Comparison of ENCODE assay signal across 16 mouse cellular contexts in the genomic region with DNA sequence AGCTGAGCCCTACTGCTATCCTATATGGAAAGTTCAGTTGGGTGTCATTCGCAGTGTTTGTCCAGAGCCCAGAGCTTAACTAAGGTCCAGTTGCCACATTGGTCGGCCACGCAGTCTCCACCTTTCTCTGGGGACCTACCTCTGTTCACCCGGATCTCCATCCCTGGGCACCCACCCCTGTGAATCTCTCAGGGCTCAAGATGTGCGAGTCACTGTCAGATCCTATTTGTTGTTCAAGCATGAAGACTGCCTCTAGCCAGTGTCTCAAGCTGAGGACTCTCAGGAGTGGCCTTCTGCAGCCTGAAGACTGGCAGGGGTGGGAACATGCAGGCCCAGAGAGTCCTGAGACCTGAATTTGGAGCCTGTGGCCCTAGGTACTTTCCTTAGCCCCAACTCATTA. TPM values are rescaled to one million over a fixed set of nuclear protein-coding genes. Genes with fewer than 3 reads are reported as not detected.
DNase-seq lines count a peak whose midpoint lies in the region; ATAC-seq lines count a peak whose summit lies in the region.
"Had no signal": no experiment of that assay in that cellular context is flagged by ENCODE, and none has a peak within 500 bp of the region (broad histone marks: within the 10 kb centered on the region; RNA-seq: fewer than 3 reads in every experiment).

No protein-coding gene starts in this region.

- peak; percentile 5 for DNase-seq in gastrocnemius, postnatal 25 days
- DNase-seq in gastrocnemius, postnatal 4 days (ENCODE audit: low spot score in 2 of 2): no peak
- DNase-seq in embryonic facial prominence, embryonic 10.5 days (ENCODE audit: low spot score): no peak
- no peak for DNase-seq in frontal cortex, postnatal 14 days (ENCODE audit: low spot score in 2 of 2)
- DNase-seq: cerebellum, adult 11-12 months; thymus, postnatal 14 days had no signal

- H3K9me3 ChIP-seq in megakaryocyte, embryonic 14.5 days: no peaks in the 10 kb centered on the region
- no peaks in the 10 kb centered on the region for H3K9me3 ChIP-seq in embryonic facial prominence, embryonic 10.5 days
- no peaks in the 10 kb centered on the region for H3K9me3 ChIP-seq in liver, embryonic 15.5 days (replicated peaks)
- H3K9me3 ChIP-seq: embryonic facial prominence, embryonic 12.5 days; stomach, embryonic 15.5 days had no signal

- WGBS in embryonic facial prominence, embryonic 10.5 days: 90% methylated on average over 5 of the region's 5 CpGs
- 55% methylated on average over 5 of the region's 5 CpGs for WGBS in liver, embryonic 15.5 days (ENCODE audit: insufficient replicate concordance)

- peaks cover 94% of the 10 kb centered on the region for H3K36me3 ChIP-seq in megakaryocyte, embryonic 14.5 days (replicated peaks; ENCODE audit: low read length)
- peaks cover 57% of the 10 kb centered on the region for H3K36me3 ChIP-seq in embryonic facial prominence, embryonic 10.5 days (replicated peaks)
- H3K36me3 ChIP-seq in liver, embryonic 15.5 days (replicated peaks): peaks cover 71% of the 10 kb centered on the region

- H3K9ac ChIP-seq in liver, embryonic 15.5 days: peak overlapping the region; percentile 65
- H3K9ac ChIP-seq: embryonic facial prominence, embryonic 12.5 days; hindbrain, embryonic 14.5 days; stomach, embryonic 15.5 days had no signal

- peak overlapping the region; percentile 51; the same call in 1 of the 2 replicates for H3K27ac ChIP-seq in embryonic facial prominence, embryonic 10.5 days (replicated peaks)
- peak overlapping the region; percentile 99 for H3K27ac ChIP-seq in liver, embryonic 15.5 days (replicated peaks)
- H3K27ac ChIP-seq: embryonic facial prominence, embryonic 12.5 days; hindbrain, embryonic 14.5 days; kidney, postnatal 0 days; macrophage; stomach, embryonic 15.5 days had no signal

- H3K4me3 ChIP-seq in megakaryocyte, embryonic 14.5 days (replicated peaks): peak overlapping the region; percentile 85
- H3K4me3 ChIP-seq in embryonic facial prominence, embryonic 10.5 days: no peak overlapping the region
- H3K4me3 ChIP-seq in liver, embryonic 15.5 days (replicated peaks): peak overlapping the region; percentile 91
- H3K4me3 ChIP-seq: embryonic facial prominence, embryonic 12.5 days; stomach, embryonic 15.5 days had no signal

- no peaks in the 10 kb centered on the region for H3K27me3 ChIP-seq in megakaryocyte, embryonic 14.5 days (replicated peaks)
- no peaks in the 10 kb centered on the region for H3K27me3 ChIP-seq in embryonic facial prominence, embryonic 10.5 days (replicated peaks; ENCODE audit: low read depth, poor library complexity, severe bottlenecking)
- H3K27me3 ChIP-seq in liver, embryonic 15.5 days: no peaks in the 10 kb centered on the region
- H3K27me3 ChIP-seq: embryonic facial prominence, embryonic 12.5 days; stomach, embryonic 15.5 days had no signal

- H3K4me2 ChIP-seq in liver, embryonic 15.5 days: peak overlapping the region; percentile 93
- H3K4me2 ChIP-seq: embryonic facial prominence, embryonic 12.5 days; hindbrain, embryonic 14.5 days; stomach, embryonic 15.5 days had no signal

- H3K4me1 ChIP-seq in megakaryocyte, embryonic 14.5 days: peaks cover 100% of the 10 kb centered on the region
- H3K4me1 ChIP-seq in embryonic facial prominence, embryonic 10.5 days: peaks cover 9% of the 10 kb centered on the region; the same call in 1 of the 2 replicates
- H3K4me1 ChIP-seq in liver, embryonic 15.5 days (replicated peaks): peaks cover 100% of the 10 kb centered on the region
- H3K4me1 ChIP-seq: embryonic facial prominence, embryonic 12.5 days had no signal

- no peak for ATAC-seq in megakaryocyte, adult 5-6 weeks (ENCODE audit: poor library complexity, severe bottlenecking)
- no peak for ATAC-seq in liver, embryonic 15.5 days (ENCODE audit: insufficient read depth)
- ATAC-seq: intestine, embryonic 16.5 days had no signal

RNA-seq across cellular contexts. Expression of a gene that starts 15.8 kb away (rescaled TPM):
- 100 to 1,000 TPM; 205 to 217 TPM for total RNA-seq in gastrocnemius, postnatal 25 days (2021)
- total RNA-seq in gastrocnemius, postnatal 4 days (2021): 100 to 1,000 TPM; 114 to 119 TPM
- 1,149 and 2,622 TPM in 2 replicates for polyA plus RNA-seq in megakaryocyte, embryonic 14.5 days (2012; ENCODE audit: insufficient read depth, low replicate concordance)
- total RNA-seq in megakaryocyte, adult 5-6 weeks (2015): 124 and 143 TPM in 2 replicates
- total RNA-seq in megakaryocyte, adult 5-6 weeks (2017): 43.2 and 59.0 TPM in 2 replicates
- 85.7 and 95.6 TPM in 2 replicates for polyA plus RNA-seq in embryonic facial prominence, embryonic 10.5 days (2016; fragmentation: Nextera tagmentation; extraction: Ambion mirVana)
- polyA plus RNA-seq in liver, embryonic 15.5 days (2015; fragmentation: Nextera tagmentation; extraction: Ambion mirVana): 315 and 352 TPM in 2 replicates

RNA-seq across cellular contexts. Expression of a gene that starts 36.1 kb away (rescaled TPM):
- 10 to 100 TPM; 11.8 to 12.7 TPM for total RNA-seq in gastrocnemius, postnatal 25 days (2021)
- 10 to 100 TPM; 41.8 to 44.4 TPM for total RNA-seq in gastrocnemius, postnatal 4 days (2021)
- 26.3 and 89.2 TPM in 2 replicates for polyA plus RNA-seq in megakaryocyte, embryonic 14.5 days (2012; ENCODE audit: insufficient read depth, low replicate concordance)
- total RNA-seq in megakaryocyte, adult 5-6 weeks (2015): 53.2 and 72.9 TPM in 2 replicates
- 42.4 and 54.3 TPM in 2 replicates for total RNA-seq in megakaryocyte, adult 5-6 weeks (2017)
- 176 and 179 TPM in 2 replicates for polyA plus RNA-seq in embryonic facial prominence, embryonic 10.5 days (2016; fragmentation: Nextera tagmentation; extraction: Ambion mirVana)
- polyA plus RNA-seq in liver, embryonic 15.5 days (2015; fragmentation: Nextera tagmentation; extraction: Ambion mirVana): 64.0 and 64.7 TPM in 2 replicates

RNA-seq across cellular contexts. Expression of a gene that starts 58.6 kb away (rescaled TPM):
- total RNA-seq in gastrocnemius, postnatal 25 days (2021): not detected
- total RNA-seq in gastrocnemius, postnatal 4 days (2021): not detected
- not detected in 2 replicates for polyA plus RNA-seq in megakaryocyte, embryonic 14.5 days (2012; ENCODE audit: insufficient read depth, low replicate concordance)
- total RNA-seq in megakaryocyte, adult 5-6 weeks (2015): 0.64 and 1.0 TPM in 2 replicates
- total RNA-seq in megakaryocyte, adult 5-6 weeks (2017): 0.04 TPM in 1 of 2 replicates, not detected in the other
- 0.26 and 0.46 TPM in 2 replicates for polyA plus RNA-seq in embryonic facial prominence, embryonic 10.5 days (2016; fragmentation: Nextera tagmentation; extraction: Ambion mirVana)
- polyA plus RNA-seq in liver, embryonic 15.5 days (2015; fragmentation: Nextera tagmentation; extraction: Ambion mirVana): 0.03 TPM in 1 of 2 replicates, not detected in the other
- polyA plus RNA-seq: liver, adult 2 months; macrophage had no signal
